In genomic region chr10:44002995-44003524, GRCm38 (mm10) we compare ENCODE assay signal across 8 mouse cellular contexts.
DNase-seq lines count a peak whose midpoint lies in the region; ATAC-seq and TF ChIP-seq lines count a peak whose summit lies in the region.

No protein-coding gene starts in this region.

- peaks cover 20% of the 10 kb centered on the region for H3K4me1 ChIP-seq in heart, embryonic 12.5 days (replicated peaks)
- H3K4me1 ChIP-seq in forebrain, embryonic 16.5 days (replicated peaks; ENCODE audit: control insufficient read depth, insufficient read depth, low read length) = peaks cover 23% of the 10 kb centered on the region
- H3K4me1 ChIP-seq in liver, postnatal 0 days (ENCODE audit: insufficient read depth) = peaks cover 11% of the 10 kb centered on the region

- H3K4me3 ChIP-seq in heart, embryonic 12.5 days = peak overlapping the region; percentile 83
- H3K4me3 ChIP-seq in forebrain, embryonic 16.5 days (replicated peaks; ENCODE audit: low read length) = peak overlapping the region; percentile 51
- H3K4me3 ChIP-seq in liver, postnatal 0 days (ENCODE audit: low read depth, low read length) = peak overlapping the region; percentile 83

- 2% methylated on average over 11 of the region's 11 CpGs for WGBS in heart, embryonic 12.5 days
- WGBS in forebrain, embryonic 16.5 days = 4% methylated on average over 11 of the region's 11 CpGs
- 4% methylated on average over 11 of the region's 11 CpGs for WGBS in liver, postnatal 0 days (ENCODE audit: insufficient replicate concordance)

- no peak for TF ChIP-seq EP300 in liver, postnatal 0 days (IDR thresholded peaks at IDR 0.05; ENCODE audit: low read depth)

- H3K4me2 ChIP-seq in heart, embryonic 12.5 days = peak overlapping the region; percentile 90
- H3K4me2 ChIP-seq in forebrain, embryonic 16.5 days (ENCODE audit: low read length) = peak overlapping the region; percentile 66
- peak overlapping the region; percentile 83 for H3K4me2 ChIP-seq in liver, postnatal 0 days (ENCODE audit: low read depth, low read length)

- no peak for DNase-seq in heart, postnatal 4 days
- no peak for DNase-seq in liver, postnatal 0 days
- no peak for DNase-seq in adrenal gland, adult 18-20 months (ENCODE audit: low spot score in 2 of 2)
- no peak for DNase-seq in gastrocnemius, postnatal 14 days
- no peak for DNase-seq in spleen, adult 18-20 months

- peak overlapping the region; percentile 47; the same call in 1 of the 2 replicates for H3K9ac ChIP-seq in heart, embryonic 12.5 days
- H3K9ac ChIP-seq in forebrain, embryonic 16.5 days (replicated peaks; ENCODE audit: low read depth, low read length) = no peak overlapping the region; the same call in 1 of the 2 replicates
- peak overlapping the region; percentile 80 for H3K9ac ChIP-seq in liver, postnatal 0 days (replicated peaks)

- no peak for ATAC-seq in heart, embryonic 12.5 days (ENCODE audit: insufficient number of reproducible peaks, low FRiP score)
- ATAC-seq in CD4-positive, CD25-positive, alpha-beta regulatory T cell, adult 4 months = peak; percentile 6
- ATAC-seq in forebrain, embryonic 16.5 days = no peak
- ATAC-seq in liver, postnatal 0 days = no peak

- H3K9me3 ChIP-seq in heart, embryonic 12.5 days (replicated peaks) = no peaks in the 10 kb centered on the region
- H3K9me3 ChIP-seq in forebrain, embryonic 16.5 days (ENCODE audit: control insufficient read depth, low read length) = no peaks in the 10 kb centered on the region
- H3K9me3 ChIP-seq in liver, postnatal 0 days (ENCODE audit: low read length) = no peaks in the 10 kb centered on the region

- no peak for TF ChIP-seq CTCF in liver, postnatal 0 days (IDR thresholded peaks at IDR 0.05; ENCODE audit: low read depth)

- H3K36me3 ChIP-seq in heart, embryonic 12.5 days = no peaks in the 10 kb centered on the region
- no peaks in the 10 kb centered on the region for H3K36me3 ChIP-seq in forebrain, embryonic 16.5 days (ENCODE audit: control insufficient read depth, insufficient read depth)
- H3K36me3 ChIP-seq in liver, postnatal 0 days (replicated peaks; ENCODE audit: insufficient read depth, low read length) = no peaks in the 10 kb centered on the region

- H3K27me3 ChIP-seq in heart, embryonic 12.5 days (replicated peaks) = peaks cover 76% of the 10 kb centered on the region
- peaks cover 59% of the 10 kb centered on the region for H3K27me3 ChIP-seq in forebrain, embryonic 16.5 days (replicated peaks; ENCODE audit: control insufficient read depth, insufficient read depth, low read length)
- H3K27me3 ChIP-seq in liver, postnatal 0 days (ENCODE audit: insufficient read depth, low read length) = peaks cover 40% of the 10 kb centered on the region

- intact Hi-C loops in gastrocnemius, postnatal 14 days (cut with DNase I; ENCODE audit: low total_unique reads) = no loop called here

- H3K27ac ChIP-seq in heart, embryonic 12.5 days (ENCODE audit: poor library complexity, severe bottlenecking) = no peak overlapping the region
- H3K27ac ChIP-seq in forebrain, embryonic 16.5 days (ENCODE audit: low read length) = no peak overlapping the region
- H3K27ac ChIP-seq in liver, postnatal 0 days (ENCODE audit: low read depth) = peak overlapping the region; percentile 84
